Mouse (Mus musculus): ENCODE measurements around the gene Slc30a2.
"Not testable (repeated sequence)": the region's sequence is repeated elsewhere in the genome, so short reads cannot be mapped to it uniquely, and the experiment has no call there.

Gene Slc30a2

DNA sequence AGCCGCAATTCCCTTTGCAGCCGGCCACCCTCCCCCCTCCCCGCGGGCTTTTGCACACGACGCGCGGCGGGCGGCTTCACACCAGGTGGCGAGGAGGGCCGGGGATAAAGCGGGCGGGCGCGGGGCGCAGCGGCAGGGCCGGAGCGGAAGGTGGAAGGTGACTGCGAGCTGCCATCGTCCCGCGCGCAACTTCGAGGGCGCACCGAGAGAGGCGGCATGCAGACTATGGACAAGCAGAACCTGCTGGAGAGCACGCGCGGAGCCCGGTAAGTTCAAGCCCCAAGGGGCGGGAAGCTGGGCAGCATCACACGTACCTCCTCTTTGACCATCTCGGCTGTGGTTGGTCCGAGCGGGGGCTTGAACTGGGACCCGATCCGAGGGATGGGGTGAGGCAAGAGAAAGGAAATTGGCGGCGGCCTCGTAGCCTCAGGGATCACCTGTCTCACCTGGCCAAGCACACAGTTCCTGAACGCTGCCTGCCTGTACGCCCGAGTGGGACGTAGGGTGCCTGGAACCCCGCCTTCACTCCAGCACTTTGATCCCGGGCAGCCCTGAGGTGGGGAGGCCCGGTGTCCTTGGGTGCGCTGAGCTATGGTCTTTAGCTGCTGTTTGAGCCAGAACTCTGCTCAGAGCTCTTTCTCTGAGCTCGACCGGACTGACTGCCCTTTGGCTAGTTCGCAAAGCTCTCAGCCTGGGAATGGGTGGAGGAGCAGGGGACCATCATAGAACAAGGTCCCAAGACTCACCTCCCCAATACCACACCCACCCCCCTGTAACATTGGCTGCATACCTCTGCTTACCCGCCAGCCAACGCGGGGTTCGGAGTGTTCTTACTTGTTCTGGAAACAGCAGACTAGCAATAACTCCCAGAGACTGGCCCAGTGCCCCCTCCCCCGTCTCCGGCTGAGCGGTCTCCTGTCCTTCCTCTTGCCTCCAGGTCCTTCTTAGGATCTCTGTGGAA lies at the start of gene Slc30a2:
Gene Slc30a2, plus strand, starts transcription at position 111 of the 961 bp plus-strand sequence.
- DNase-seq = no peak

DNA sequence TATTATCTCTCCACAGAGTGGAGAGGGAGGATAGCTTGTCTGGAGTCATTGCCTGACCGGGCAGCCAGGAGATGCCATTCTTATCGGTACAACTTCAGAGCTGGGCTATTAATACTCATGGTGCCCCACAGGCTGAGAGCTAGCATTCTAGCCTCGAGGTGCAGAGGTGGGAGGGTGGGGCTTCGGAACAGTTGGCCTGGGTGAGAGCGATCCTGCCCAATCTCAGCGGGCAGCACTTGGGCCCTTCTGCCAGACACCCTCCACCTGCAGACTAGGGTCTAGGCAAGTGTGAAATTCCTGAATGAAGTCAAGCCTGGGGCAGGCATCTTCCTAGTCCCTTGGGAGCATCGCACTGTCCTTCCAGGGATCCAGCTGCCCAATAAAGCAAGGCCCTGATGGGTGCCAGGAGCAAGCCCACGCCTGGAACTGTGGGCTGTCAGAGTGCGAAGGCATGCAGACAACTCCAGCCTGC lies 49.3 kb upstream of the Slc30a2 start:
- no peak for DNase-seq

DNA sequence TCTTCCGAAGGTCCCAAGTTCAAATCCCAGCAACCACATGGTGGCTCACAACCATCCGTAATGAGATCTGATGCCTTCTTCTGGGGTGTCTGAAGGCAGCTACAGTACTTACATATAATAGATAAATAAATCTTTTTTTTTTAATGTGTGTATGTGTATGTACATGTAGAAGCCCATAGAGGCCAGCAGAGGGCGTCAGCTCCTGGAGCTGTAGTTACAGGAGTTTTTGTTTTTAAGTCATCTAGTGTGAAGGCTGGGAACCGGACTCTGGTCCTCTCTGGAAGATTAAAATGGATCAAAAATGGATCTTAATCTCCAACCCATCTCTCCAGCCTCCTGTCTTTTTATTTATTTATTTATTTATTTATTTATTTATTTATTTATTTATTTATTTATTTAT lies 46.9 kb upstream of the Slc30a2 start:
- DNase-seq = not testable (repeated sequence)

DNA sequence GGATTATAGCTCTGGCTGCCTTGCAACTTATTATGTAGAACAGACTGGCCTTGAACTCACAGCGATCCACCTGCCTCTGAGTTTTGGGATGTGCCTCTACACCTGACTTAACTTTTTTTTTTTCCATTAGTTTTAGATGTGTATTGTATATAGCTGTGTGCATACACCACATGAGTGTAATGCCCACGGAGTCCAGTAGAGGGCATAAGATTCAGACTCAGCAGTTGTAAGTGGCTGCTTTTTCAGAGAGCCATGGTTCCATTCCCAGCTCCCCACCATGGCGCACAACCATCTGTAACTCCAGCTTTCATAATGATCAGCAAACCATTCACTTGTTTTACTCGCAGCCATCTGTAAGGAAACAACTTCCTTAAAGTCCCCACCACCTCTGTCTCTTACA lies 46.5 kb upstream of the Slc30a2 start:
- DNase-seq = no peak

DNA sequence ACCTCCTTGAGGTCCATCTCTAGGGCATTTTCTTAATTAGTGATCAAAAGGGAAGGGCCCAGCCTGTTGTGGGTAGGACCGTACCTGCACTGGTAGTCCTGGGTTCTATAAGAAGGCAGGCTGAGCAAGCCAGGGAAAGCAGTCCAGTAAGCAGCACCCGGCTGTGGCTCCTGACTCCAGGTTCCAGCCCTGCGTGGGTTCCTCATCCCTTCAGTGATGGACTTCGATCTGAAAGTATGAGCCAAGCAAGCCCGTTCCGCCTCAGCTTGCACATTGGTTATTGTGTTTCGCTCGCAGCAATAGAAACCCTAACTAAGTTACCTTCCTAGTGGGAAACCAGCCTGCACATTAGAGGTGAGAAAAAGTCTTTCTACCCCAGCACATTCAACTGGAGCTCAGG lies 45.6 kb upstream of the Slc30a2 start:
- no peak for DNase-seq

DNA sequence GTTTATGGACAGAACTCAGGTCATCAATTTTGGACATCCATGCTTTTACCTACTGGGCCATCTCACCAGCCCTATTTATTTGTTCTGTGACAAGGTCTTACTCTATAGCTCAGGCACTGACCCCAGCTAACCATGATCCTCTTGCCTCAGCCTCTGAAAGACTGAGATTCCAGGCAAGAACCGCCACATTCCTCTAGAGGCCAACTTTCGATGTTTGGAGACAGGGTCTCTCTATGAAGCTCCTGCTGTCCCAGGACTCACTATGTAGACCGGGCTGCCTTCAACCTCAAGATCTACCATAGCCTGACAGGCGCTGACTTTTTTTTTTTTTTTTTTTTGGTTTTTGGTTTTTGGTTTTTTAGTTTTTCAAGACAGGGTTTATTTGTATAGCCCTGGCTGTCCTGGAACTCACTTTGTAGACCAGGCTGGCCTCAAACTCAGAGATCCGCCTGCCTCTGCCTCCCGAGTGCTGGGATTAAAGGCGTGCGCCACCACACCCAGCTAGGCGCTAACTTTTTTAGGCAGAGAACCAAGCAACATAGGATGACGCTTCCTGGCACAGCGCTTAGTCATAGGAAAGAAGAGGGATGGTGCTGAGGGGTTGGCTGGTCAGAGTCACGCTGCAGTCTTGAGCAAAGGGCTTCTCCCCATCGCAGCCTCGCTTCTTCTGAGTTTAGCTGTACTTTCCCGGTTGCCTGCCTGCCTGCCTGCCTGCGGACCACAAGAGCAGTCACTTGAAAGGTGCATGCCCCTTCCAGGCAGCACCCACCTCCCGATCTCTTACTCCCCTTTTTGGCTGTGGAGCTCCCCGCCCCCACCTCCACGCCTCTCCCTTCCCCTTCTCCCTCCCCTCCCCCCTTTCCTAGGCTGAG lies 44.1 kb upstream of the Slc30a2 start:
- DNase-seq = no peak

DNA sequence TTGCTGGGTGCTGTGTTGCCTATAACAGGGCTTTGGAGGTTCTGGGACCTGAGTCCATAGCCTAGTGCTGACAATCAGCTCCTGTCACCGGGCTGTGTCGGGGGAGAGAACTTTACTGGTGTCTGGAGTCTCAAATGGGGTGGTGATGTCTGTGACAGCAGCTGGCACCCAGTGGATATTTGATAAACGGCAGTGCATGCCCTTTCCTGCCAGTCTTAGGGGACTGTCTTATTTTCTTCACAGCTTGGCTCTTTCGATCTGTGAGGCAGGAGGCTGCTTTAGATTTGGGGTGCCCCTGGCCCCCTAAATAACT lies 43.5 kb upstream of the Slc30a2 start:
- no peak for DNase-seq

DNA sequence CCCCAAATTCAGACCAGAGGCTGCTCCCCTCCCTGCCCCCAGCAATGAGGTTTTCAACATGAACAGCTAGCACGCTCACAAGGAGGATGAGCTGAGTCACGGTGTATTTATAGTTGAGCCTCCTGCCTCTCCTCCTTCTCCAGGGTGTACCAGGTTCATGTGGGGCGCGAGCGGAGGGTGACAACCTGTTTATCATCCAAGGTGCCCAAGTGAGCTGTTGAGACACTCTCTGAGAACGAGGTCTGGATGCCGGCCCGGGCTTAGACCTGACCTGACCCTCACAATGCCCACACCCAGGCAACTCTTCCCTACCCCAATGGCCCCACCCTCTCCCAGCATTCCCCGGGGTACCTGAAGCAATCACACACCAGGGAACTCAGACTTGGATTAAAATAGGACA lies 42.7 kb upstream of the Slc30a2 start:
- DNase-seq = no peak

DNA sequence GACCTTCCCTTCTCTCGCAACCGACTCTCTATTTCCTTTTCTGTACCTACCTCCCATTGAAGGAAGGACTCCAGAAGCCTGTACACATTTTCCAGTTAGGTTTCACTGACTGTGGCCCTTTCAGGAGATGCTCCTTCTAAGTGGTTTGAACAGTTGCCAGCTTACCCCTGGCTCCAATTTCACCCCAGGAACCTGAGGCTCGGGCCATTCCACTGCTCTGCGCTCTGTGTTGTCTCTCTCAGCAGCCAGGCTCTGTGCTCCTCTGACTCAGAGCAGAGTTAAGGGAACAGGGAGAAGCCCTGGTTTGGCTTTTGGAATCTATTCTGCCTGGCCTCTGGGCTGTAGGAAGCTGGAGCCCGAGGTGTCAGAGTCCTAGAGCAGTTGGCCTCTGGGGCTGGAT lies 40.9 kb upstream of the Slc30a2 start:
- no peak for DNase-seq

DNA sequence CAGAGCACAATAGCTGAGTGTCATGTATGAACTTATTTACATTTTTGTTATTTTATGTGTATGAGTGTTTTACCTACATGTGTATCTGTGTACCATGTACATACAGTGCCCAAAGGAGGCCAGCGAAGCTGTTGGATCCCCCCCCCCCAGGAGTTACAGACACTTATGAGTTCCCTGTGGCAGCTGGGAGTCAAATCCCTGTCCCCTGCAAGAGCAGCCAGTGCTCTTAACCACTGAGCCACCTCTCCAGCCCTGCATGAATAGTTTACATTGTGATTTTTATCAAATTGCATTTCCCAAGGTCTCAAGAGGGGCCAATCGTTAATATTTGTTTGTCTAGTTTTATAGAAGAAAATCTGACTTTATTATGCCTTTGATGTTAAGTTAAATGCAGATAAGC lies 36.0 kb upstream of the Slc30a2 start:
- no peak for DNase-seq

DNA sequence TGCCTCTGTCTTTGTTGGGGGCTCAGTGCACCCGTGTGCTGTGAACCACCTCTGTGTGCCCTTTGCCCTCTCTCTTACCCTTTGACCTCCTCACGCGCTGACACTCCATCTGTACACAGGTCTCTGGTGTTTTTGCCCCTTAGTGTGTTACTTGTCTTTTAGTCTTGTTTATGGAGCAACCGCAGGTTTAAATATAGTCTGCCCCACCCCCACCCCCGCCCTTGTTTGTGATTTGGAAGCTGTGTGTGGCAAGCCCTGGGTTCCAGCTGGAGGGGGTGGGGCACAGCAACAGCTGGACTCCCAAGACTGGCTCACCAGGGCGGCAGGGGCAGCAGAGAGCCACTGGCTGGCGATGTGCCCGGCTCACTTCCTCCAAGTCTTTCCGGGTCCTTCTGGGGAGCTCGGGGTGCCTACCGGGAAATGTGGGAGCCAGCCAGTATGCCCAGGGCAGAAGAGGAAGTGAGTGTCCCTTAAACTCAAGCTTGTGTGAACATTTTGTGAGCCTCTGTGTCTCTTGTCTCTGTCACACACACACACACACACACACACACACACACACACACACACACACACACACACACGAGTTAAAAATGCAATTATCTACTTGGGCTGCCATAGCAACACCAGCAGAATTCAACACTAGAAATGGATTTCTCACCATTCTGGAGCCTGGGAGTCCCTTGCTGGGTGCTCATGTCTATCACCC lies 35.5 kb upstream of the Slc30a2 start:
- no peak for DNase-seq

DNA sequence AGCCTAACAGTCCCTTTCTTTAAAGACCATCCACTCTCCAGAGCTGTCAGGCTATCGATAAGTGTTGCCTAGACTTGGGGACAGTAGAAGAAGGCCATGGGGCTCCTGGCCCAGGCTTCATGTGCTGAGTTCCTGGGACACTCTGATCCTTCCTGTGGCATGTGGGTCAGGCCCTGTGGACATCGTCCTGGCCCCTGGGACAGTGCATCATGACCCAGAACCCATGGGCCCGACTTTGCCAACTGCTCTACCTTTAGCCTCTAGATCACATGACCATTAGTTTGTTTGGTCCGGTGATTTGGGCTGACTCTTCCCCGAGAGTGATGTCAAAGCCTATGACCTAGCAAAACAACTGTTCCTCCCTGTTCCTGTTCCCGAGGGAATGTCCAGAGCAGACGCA lies 32.9 kb upstream of the Slc30a2 start:
- DNase-seq = no peak

DNA sequence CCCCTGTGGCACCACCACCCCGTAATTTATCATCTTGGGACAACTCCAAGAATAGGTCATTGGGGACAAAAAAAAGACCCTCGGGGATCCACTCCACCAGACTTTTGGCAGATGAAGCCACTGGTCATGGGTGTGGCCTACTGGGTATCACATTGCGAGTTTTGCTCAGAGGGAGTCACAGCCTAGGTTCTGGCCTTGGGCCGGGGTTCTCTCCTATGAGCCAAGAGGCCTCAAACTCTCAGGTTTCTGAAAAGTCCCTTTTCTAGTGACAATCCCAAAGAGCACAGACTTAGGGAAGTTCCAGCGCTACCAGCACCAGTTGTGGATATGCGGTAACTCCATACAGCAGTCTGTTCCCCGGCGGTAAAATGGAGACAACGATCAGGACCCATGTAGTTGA lies 32.3 kb upstream of the Slc30a2 start:
- DNase-seq = no peak

DNA sequence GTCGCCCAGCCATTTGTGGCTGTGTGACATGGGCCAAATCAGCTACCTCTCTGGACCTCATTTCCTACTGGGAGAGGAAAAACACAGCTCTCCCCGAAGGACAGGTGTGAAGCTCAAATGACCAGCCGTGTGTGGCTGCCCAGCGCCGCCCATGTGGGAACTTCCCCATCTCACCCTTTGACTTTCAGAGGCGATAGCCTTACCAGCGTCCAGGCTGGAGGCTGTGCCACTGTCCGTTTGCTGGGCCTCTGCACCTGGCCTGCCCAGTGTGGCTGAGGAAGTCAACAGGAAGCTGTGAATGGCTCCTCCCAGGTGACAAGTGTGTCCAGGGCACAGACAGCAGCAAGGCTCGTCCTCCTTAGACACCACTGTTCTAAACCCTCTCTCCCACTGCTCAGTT lies 31.2 kb upstream of the Slc30a2 start:
- DNase-seq = no peak

DNA sequence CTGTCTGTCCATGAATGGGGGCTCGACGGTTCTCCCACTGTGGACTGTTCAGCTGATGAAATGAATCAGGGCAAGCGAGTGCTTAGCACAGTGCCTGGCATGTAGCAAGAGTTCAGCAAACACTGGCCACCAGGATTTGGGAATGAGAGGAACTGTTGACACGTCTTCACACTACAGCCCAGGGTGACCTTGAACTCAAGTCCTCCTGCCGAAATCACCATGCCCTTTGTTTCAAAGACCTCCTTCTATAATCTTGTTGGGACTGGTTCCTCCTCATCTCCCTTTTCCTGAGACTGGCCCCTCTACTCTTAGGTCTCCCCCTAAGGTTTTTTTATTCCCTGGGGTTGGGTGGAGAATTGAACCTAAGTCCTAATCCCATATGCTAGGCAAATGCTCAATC lies 30.6 kb upstream of the Slc30a2 start:
- no peak for DNase-seq

DNA sequence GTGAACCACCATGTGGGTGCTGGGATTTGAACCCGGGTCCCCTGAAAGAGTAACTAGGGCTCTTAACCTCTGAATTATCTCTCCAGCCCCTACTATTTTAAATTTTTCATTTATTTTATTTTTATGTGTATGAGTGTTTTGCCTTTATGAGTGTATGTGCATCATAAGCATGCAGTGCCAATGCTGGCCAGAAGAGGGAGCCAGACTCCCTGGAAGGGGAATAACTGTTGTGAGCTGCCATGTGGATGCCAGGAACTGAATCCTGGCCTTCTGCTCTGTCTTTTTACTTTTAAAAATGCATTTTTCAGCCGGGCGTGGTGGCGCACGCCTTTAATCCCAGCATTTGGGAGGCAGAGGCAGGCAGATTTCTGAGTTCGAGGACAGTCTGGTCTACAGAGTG lies 30.1 kb upstream of the Slc30a2 start:
- DNase-seq = no peak

DNA sequence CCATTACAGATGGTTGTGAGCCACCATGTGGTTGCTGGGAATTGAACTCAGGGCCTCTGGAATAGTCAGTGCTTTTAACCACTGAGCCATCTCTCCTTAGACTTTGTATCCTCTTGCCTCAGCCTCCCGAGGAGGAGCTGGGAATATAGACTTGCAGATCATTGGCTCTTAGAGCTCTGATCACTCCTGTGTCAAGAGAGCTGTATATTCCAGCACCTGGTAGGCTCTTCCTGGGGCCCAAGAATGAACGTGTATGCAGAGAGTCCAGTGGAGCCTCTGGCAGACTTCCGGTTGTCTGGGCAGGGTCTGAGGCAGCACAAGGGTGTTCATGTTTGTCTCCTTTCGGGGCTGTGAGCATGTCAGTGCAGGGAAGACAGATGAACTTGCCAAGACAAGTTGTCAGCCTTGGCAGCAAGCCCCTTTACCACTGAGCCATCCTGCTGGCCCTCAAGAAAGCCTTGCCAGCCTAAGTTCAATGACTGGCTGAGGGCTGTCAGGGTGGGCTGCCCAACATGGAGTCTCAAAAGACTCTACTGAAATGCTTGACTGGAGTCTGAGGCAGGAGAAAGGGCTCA lies 28.8 kb upstream of the Slc30a2 start:
- DNase-seq = no peak

DNA sequence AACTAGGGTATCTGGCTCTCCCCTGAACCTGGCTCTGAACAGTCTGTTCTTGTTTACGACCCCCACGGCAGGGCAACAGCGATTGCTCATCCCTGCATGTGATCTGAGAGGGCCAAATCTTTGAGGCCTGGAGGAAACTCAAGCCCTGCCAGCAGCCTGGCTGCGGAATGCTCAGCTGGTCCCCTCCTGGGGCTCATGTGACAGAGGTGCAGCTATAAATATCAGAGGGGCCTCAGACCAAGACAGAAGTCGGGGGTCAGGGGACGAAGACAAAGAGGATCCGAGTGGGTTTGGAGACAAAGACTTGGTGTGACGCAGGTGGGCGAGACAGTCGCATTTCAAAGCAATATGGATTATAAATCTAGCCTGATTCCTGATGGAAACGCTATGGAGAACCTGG lies 28.1 kb upstream of the Slc30a2 start, which contains the start of gene Trim63:
Gene Trim63, plus strand, starts transcription at position 245 of the 400 bp plus-strand sequence.
- no peak for DNase-seq

DNA sequence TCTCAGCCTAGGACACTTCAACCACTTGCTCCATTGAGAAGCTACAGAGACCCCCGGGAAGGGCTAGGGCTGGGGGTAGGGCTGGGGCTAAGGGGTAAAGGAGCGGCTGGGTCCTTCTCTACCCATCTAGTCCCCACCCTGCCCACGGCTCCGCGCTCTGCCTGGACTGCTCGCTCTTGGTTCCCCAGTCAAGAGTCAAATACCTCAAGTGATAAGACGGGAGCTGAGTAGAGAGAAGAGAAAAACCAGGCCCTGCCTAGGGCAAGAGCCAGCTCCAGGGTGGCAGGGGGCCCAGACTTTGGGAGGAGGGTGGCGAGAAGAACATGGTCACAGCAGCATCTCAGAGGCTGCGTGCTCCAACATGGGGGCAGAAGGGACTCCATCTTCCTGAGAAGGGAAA lies 27.5 kb upstream of the Slc30a2 start:
- DNase-seq = no peak

DNA sequence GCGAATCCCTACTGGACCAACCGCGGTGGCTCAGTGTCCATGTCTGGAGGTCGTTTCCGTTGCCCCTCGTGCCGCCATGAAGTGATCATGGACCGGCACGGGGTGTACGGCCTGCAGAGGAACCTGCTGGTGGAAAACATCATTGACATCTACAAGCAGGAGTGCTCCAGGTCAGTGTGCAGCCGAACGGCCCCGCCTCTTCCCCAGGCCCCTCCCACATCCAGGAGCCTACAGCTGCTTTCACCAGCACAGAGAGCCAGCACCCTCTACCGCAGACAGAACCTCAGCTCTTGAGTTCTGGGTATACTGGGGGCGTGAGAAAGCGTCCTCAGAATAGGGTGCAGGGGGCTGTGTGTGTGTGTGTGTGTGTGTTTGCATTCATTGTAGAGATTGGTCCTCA lies 26.6 kb upstream of the Slc30a2 start:
- DNase-seq = no peak

DNA sequence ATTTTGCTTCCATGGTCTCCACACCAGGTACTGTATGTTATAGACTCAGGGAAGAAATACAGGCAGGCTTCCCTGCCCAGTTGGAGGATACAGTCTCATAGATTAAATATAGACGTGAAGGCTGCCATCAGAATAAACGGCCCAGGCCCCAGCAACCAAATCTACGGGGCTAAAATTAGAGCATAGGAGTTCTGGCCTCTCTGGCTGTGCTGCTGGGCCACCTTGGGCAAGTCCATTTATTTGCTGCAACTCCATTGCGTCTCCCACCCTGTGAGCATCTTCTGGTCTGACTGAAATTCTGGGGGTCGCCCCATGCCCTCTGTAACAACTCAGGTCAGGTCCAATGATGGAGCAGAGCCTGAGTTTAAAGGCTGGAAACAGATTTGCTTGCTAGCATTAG lies 23.9 kb upstream of the Slc30a2 start:
- no peak for DNase-seq

DNA sequence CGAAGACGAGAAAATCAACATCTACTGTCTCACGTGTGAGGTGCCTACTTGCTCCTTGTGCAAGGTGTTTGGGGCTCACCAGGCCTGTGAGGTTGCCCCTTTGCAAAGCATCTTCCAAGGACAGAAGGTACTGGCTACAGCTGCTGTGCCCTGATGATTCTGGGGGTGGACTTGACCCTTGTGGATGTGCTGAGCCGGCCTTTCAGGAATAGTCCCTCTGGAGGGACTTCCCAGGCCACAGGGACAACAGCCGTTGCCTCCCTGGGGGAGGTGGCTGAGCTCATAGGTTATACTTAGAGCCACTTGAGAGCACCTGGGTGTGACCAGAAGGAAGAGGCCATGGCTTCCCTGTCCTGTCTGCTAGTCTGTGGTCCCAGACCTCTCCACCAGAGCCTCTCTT lies 23.3 kb upstream of the Slc30a2 start:
- DNase-seq = no peak

DNA sequence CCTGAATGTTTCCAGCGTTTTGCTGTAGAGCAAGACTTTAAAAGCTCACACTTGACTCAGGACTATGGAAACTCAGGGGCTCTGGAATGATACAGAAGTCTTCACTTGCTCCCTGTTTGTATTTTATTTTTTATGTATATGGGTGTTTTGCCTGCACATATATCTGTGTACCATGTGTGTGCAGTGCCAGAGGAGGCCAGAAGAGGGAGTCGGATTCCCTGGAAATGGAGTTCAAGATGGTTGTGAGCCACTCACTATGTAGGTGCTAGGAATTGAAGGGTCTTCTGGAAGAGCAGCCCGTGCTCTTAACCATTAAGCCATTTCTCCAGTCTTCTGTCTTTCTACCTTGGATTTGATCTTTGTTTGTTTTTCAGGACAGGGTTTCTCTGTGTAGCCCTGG lies 21.5 kb upstream of the Slc30a2 start:
- DNase-seq = no peak

Data from cerebellum, adult 11 months (tissue).